ENCODE assay signal across 20 mouse cellular contexts in genomic region chr16:57851854-57852253, GRCm38 (mm10).
DNase-seq lines count a peak whose midpoint lies in the region; ATAC-seq and TF ChIP-seq lines count a peak whose summit lies in the region.
"Had no signal": no experiment of that assay in that cellular context is flagged by ENCODE, and none has a peak within 500 bp of the region (broad histone marks: within the 10 kb centered on the region; RNA-seq: fewer than 3 reads in every experiment).

No protein-coding gene starts in this region.

- intact Hi-C loops in gastrocnemius, adult 2 months (cut with DNase I), result no loop called here
- intact Hi-C loops in left cerebral cortex, adult 2 months (cut with DNase I), result no loop called here

- H3K9me3 ChIP-seq in CH12.LX (replicated peaks; ENCODE audit: low read length), result no peaks in the 10 kb centered on the region
- H3K9me3 ChIP-seq: forebrain, embryonic 13.5 days; G1E; kidney, embryonic 15.5 days; limb, embryonic 13.5 days; neural tube, embryonic 15.5 days had no signal

- peak; percentile 31 for TF ChIP-seq RAD21 in CH12.LX (IDR thresholded peaks at IDR 0.05; ENCODE audit: low read depth, low read length)

- no peaks in the 10 kb centered on the region for H3K79me2 ChIP-seq in CH12.LX (replicated peaks; ENCODE audit: control insufficient read depth, extremely low read depth, insufficient read depth, poor library complexity, severe bottlenecking)

- no peak for DNase-seq in gastrocnemius, adult 2 months
- DNase-seq in gastrocnemius, postnatal 4 days (ENCODE audit: low spot score in 2 of 2), result no peak
- DNase-seq in left cerebral cortex, adult 2 months (ENCODE audit: extremely low spot score in 1 of 2, low spot score in 2 of 2), result no peak
- no peak for DNase-seq in left cerebral cortex, adult 9 months (ENCODE audit: low spot score in 2 of 2)
- peak; percentile 10 for DNase-seq in CH12.LX (ENCODE audit: extremely low read depth)
- DNase-seq in testis, postnatal 14 days (ENCODE audit: low spot score), result no peak
- DNase-seq: adrenal gland, postnatal 14 days; cerebellum, adult 9-10 months; lung, postnatal 14 days; right cerebral cortex, postnatal 25 days; thymus, postnatal 25 days had no signal

- H3K27ac ChIP-seq in gastrocnemius, adult 2 months, result no peak overlapping the region
- no peak overlapping the region for H3K27ac ChIP-seq in left cerebral cortex, adult 2 months
- no peak overlapping the region for H3K27ac ChIP-seq in CH12.LX (ENCODE audit: insufficient read depth, low read depth)
- H3K27ac ChIP-seq: forebrain, embryonic 13.5 days; kidney, embryonic 15.5 days; limb, embryonic 13.5 days; liver, embryonic 14.5 days; neural tube, embryonic 15.5 days had no signal

- H3K4me3 ChIP-seq in gastrocnemius, adult 2 months, result no peak overlapping the region
- H3K4me3 ChIP-seq in left cerebral cortex, adult 2 months, result no peak overlapping the region
- no peak overlapping the region for H3K4me3 ChIP-seq in CH12.LX (replicated peaks in 1 of 3; ENCODE audit: low read depth in 2 of 3, low read length in 2 of 3, poor library complexity in 1 of 3)
- H3K4me3 ChIP-seq: forebrain, embryonic 13.5 days; kidney, embryonic 15.5 days; limb, embryonic 13.5 days; myocyte; neural tube, embryonic 15.5 days had no signal

- H3K9ac ChIP-seq in CH12.LX (ENCODE audit: insufficient read depth, low read depth), result no peak overlapping the region
- H3K9ac ChIP-seq: forebrain, embryonic 13.5 days; kidney, embryonic 15.5 days; limb, embryonic 13.5 days; liver, embryonic 14.5 days; neural tube, embryonic 15.5 days had no signal

- in situ Hi-C loops in CH12.LX (cut with MboI; ENCODE audit: low pct_ligation_motif_present, low pct_unique_long_range_greater_than_20kb, low sequenced_read_pairs), result no loop called here

- peak; percentile 24; the same call in 1 of the 2 replicates for TF ChIP-seq CTCF in gastrocnemius, adult 2 months (IDR thresholded peaks at IDR 0.05)
- TF ChIP-seq CTCF in left cerebral cortex, adult 2 months (IDR thresholded peaks at IDR 0.05), result peak; percentile 15; the same call in 1 of the 2 replicates
- TF ChIP-seq CTCF in CH12.LX (conservative IDR thresholded peaks at IDR 0.05 in 1 of 2, IDR thresholded peaks at IDR 0.05 in 1 of 2; ENCODE audit: low read depth in 2 of 2, low read length in 2 of 2), result peak in 1 of 2 experiments; percentile 64; a peak in 2 of 4 replicates

- H3K4me1 ChIP-seq in CH12.LX (ENCODE audit: control insufficient read depth in 1 of 2, insufficient read depth in 2 of 2), result no peaks in the 10 kb centered on the region
- H3K4me1 ChIP-seq: forebrain, embryonic 13.5 days; kidney, embryonic 15.5 days; limb, embryonic 13.5 days; neural tube, embryonic 15.5 days had no signal

- no peak for TF ChIP-seq POLR2A in CH12.LX (IDR thresholded peaks at IDR 0.05; ENCODE audit: low read depth, low read length)

- dilution Hi-C loops in CH12.LX (cut with MboI; ENCODE audit: extremely low pct_ligation_motif_present, extremely low pct_unique_long_range_greater_than_20kb, low sequenced_read_pairs), result no loop called here

- ATAC-seq in common myeloid progenitor, adult 5-6 weeks (replicated peaks; ENCODE audit: low read depth, poor library complexity, severe bottlenecking), result 0 out of 2 replicates have a peak, but pooled peaks have one; percentile 25
- ATAC-seq: forebrain, embryonic 13.5 days had no signal

- no peak for TF ChIP-seq EP300 in CH12.LX (IDR thresholded peaks at IDR 0.05; ENCODE audit: low read length)

- no peak overlapping the region for H3K4me2 ChIP-seq in CH12.LX (ENCODE audit: insufficient read depth, low read depth, poor library complexity, severe bottlenecking)
- H3K4me2 ChIP-seq: forebrain, embryonic 13.5 days; kidney, embryonic 15.5 days; limb, embryonic 13.5 days; midbrain, embryonic 11.5 days; neural tube, embryonic 15.5 days had no signal

- peaks cover 1% of the 10 kb centered on the region for H3K27me3 ChIP-seq in CH12.LX (replicated peaks)
- H3K27me3 ChIP-seq: forebrain, embryonic 13.5 days; kidney, embryonic 15.5 days; limb, embryonic 13.5 days; neural tube, embryonic 15.5 days had no signal

- no peaks in the 10 kb centered on the region for H3K36me3 ChIP-seq in CH12.LX (replicated peaks in 1 of 2; ENCODE audit: control insufficient read depth in 1 of 2, insufficient read depth in 1 of 2, low read length in 1 of 2)
- H3K36me3 ChIP-seq: G1E; kidney, embryonic 15.5 days; limb, embryonic 13.5 days; neural tube, embryonic 15.5 days had no signal

TF ChIP-seq in CH12.LX, 34 proteins besides CTCF, POLR2A, EP300 and RAD21:
- TF ChIP-seq SMC3 (IDR thresholded peaks at IDR 0.05; ENCODE audit: low read depth, low read length), result peak; percentile 65
- no peak for TF ChIP-seq ZKSCAN1 (IDR thresholded peaks at IDR 0.05; ENCODE audit: borderline replicate concordance, low read depth, low read length)
TF ChIP-seq in CH12.LX: peak in this region for 1.
